Mouse (Mus musculus) stomach, postnatal 0 days (tissue): ENCODE results near the gene Tmpo.

Experiments used
- CTCF ChIP-seq: IDR thresholded peaks from 2 replicates; pipeline ENCODE4 v1.5.1; 2016; ENCODE audit warnings: antibody characterized with exemption, low read depth, mild to moderate bottlenecking, moderate library complexity
- EP300 ChIP-seq: optimal IDR thresholded peaks from 2 replicates; pipeline ENCODE3; 2016; ENCODE audit warnings: antibody characterized with exemption

- no peak for TF ChIP-seq CTCF
- TF ChIP-seq EP300, result no peak
Measured at GRCm38 (mm10) chr10:91101936-91102335, 79.2 kb downstream of the Tmpo start.
